9 mouse cellular contexts compared by ENCODE assay signal in the genomic region with DNA sequence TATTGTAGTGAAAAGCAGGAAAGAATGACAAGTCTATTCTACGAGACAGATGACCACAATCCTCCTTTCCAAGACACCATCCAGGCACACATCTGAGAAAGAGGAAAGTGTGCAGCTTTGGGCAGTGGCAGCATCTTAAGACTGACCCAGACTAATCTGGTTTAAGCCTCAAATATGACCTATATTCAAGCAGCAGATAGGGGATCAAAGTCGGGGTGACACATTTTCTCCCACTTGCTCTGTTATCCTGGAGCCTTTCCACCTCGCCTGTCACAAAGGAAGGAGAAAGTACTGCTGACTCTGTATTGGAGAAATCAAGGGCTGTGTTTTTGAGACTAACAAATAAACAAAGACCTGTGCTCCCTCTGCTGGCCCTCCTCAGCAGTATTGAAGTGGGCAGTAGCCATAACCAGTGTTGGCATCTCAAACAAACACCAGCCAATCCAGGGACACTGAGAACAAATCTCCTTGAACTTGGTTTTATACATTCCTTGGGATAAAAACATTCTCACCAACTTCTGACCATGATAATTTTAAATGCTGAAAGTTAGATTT. TPM values are rescaled to one million over a fixed set of nuclear protein-coding genes. Genes with fewer than 3 reads are reported as not detected.
DNase-seq lines count a peak whose midpoint lies in the region; ATAC-seq and TF ChIP-seq lines count a peak whose summit lies in the region.
"Had no signal": no experiment of that assay in that cellular context is flagged by ENCODE, and none has a peak within 500 bp of the region (broad histone marks: within the 10 kb centered on the region; RNA-seq: fewer than 3 reads in every experiment).

No protein-coding gene starts in this region.

- H3K4me1 ChIP-seq in midbrain, embryonic 10.5 days = peaks cover 59% of the 10 kb centered on the region
- peaks cover 38% of the 10 kb centered on the region for H3K4me1 ChIP-seq in midbrain, embryonic 16.5 days (ENCODE audit: control insufficient read depth, insufficient read depth, low read length)
- peaks cover 51% of the 10 kb centered on the region for H3K4me1 ChIP-seq in forebrain, embryonic 15.5 days
- no peaks in the 10 kb centered on the region for H3K4me1 ChIP-seq in stomach, postnatal 0 days (replicated peaks; ENCODE audit: control insufficient read depth, insufficient read depth)

- no peak for ATAC-seq in midbrain, embryonic 16.5 days
- ATAC-seq in forebrain, embryonic 15.5 days (replicated peaks) = peak; percentile 39; the same call in 1 of the 2 replicates
- no peak for ATAC-seq in stomach, postnatal 0 days (ENCODE audit: low FRiP score, low TSS enrichment)

- 61% methylated on average over 3 of the region's 3 CpGs for WGBS in midbrain, embryonic 10.5 days
- 40% methylated on average over 3 of the region's 3 CpGs for WGBS in midbrain, embryonic 16.5 days
- 29% methylated on average over 3 of the region's 3 CpGs for WGBS in forebrain, embryonic 15.5 days
- WGBS in stomach, postnatal 0 days = 66% methylated on average over 3 of the region's 3 CpGs

- no peak overlapping the region for H3K4me3 ChIP-seq in midbrain, embryonic 10.5 days
- no peak overlapping the region for H3K4me3 ChIP-seq in midbrain, embryonic 16.5 days (ENCODE audit: low read depth, low read length)
- no peak overlapping the region for H3K4me3 ChIP-seq in forebrain, embryonic 15.5 days
- no peak overlapping the region for H3K4me3 ChIP-seq in stomach, postnatal 0 days (ENCODE audit: low read depth, low read length)
- H3K4me3 ChIP-seq: limb, embryonic 12.5 days had no signal

- peaks cover 38% of the 10 kb centered on the region for H3K27me3 ChIP-seq in midbrain, embryonic 10.5 days (ENCODE audit: low read depth, poor library complexity, severe bottlenecking)
- no peaks in the 10 kb centered on the region for H3K27me3 ChIP-seq in midbrain, embryonic 16.5 days (ENCODE audit: control insufficient read depth, insufficient read depth, low read depth, low read length)
- no peaks in the 10 kb centered on the region for H3K27me3 ChIP-seq in forebrain, embryonic 15.5 days
- no peaks in the 10 kb centered on the region for H3K27me3 ChIP-seq in stomach, postnatal 0 days (ENCODE audit: control insufficient read depth, insufficient read depth, low read length)

- peak; percentile 30 to 33 for DNase-seq in heart, postnatal 10 days
- no peak for DNase-seq in heart, postnatal 25 days (ENCODE audit: low spot score)
- DNase-seq in midbrain, embryonic 10.5 days (ENCODE audit: low spot score) = peak; percentile 19
- no peak for DNase-seq in stomach, postnatal 0 days (ENCODE audit: low spot score)
- no peak for DNase-seq in spleen, postnatal 14 days (ENCODE audit: low spot score in 2 of 2)
- DNase-seq in thymus, postnatal 4 days = no peak

- TF ChIP-seq CTCF in stomach, postnatal 0 days (IDR thresholded peaks at IDR 0.05; ENCODE audit: low read depth) = peak; percentile 55

- H3K9ac ChIP-seq in midbrain, embryonic 16.5 days (ENCODE audit: low read depth, low read length) = no peak overlapping the region
- no peak overlapping the region for H3K9ac ChIP-seq in forebrain, embryonic 15.5 days (replicated peaks)
- H3K9ac ChIP-seq in stomach, postnatal 0 days (ENCODE audit: low read length) = no peak overlapping the region
- H3K9ac ChIP-seq: limb, embryonic 12.5 days had no signal

- H3K9me3 ChIP-seq in midbrain, embryonic 10.5 days (replicated peaks) = no peaks in the 10 kb centered on the region
- H3K9me3 ChIP-seq in midbrain, embryonic 16.5 days (replicated peaks; ENCODE audit: control insufficient read depth, low read length, poor library complexity, severe bottlenecking) = no peaks in the 10 kb centered on the region
- H3K9me3 ChIP-seq in forebrain, embryonic 15.5 days = no peaks in the 10 kb centered on the region
- no peaks in the 10 kb centered on the region for H3K9me3 ChIP-seq in stomach, postnatal 0 days (ENCODE audit: control insufficient read depth, low read length)
- H3K9me3 ChIP-seq: limb, embryonic 12.5 days had no signal

- TF ChIP-seq EP300 in stomach, postnatal 0 days (optimal IDR thresholded peaks at IDR 0.05) = no peak

- intact Hi-C loops in heart, postnatal 10 days (cut with DNase I) = loop anchor here (2.0 kb wide), 1 partner anchor 300 kb away; no protein-coding TSS in a partner anchor
- intact Hi-C loops in heart, postnatal 25 days (cut with DNase I) = loop anchor here (10.0 kb wide), 1 partner anchor 302 kb away; no protein-coding TSS in a partner anchor

- H3K36me3 ChIP-seq in midbrain, embryonic 10.5 days = no peaks in the 10 kb centered on the region
- H3K36me3 ChIP-seq in midbrain, embryonic 16.5 days (ENCODE audit: control insufficient read depth, insufficient read depth, low read length) = no peaks in the 10 kb centered on the region
- no peaks in the 10 kb centered on the region for H3K36me3 ChIP-seq in forebrain, embryonic 15.5 days
- H3K36me3 ChIP-seq in stomach, postnatal 0 days (ENCODE audit: control insufficient read depth, insufficient read depth, low read length) = no peaks in the 10 kb centered on the region
- H3K36me3 ChIP-seq: limb, embryonic 12.5 days had no signal

- H3K27ac ChIP-seq in midbrain, embryonic 10.5 days (replicated peaks) = peak overlapping the region; percentile 39; the same call in 1 of the 2 replicates
- H3K27ac ChIP-seq in midbrain, embryonic 16.5 days (ENCODE audit: low read length) = no peak overlapping the region; the same call in 1 of the 2 replicates
- peak overlapping the region; percentile 77 for H3K27ac ChIP-seq in forebrain, embryonic 15.5 days (replicated peaks)
- no peak overlapping the region for H3K27ac ChIP-seq in stomach, postnatal 0 days (replicated peaks)
- H3K27ac ChIP-seq: limb, embryonic 12.5 days had no signal

- H3K4me2 ChIP-seq in midbrain, embryonic 16.5 days (ENCODE audit: low read length) = no peak overlapping the region
- no peak overlapping the region for H3K4me2 ChIP-seq in forebrain, embryonic 15.5 days (replicated peaks)
- no peak overlapping the region for H3K4me2 ChIP-seq in stomach, postnatal 0 days (replicated peaks; ENCODE audit: low read depth)
- H3K4me2 ChIP-seq: limb, embryonic 12.5 days had no signal

RNA-seq across cellular contexts. Expression of gene Insm1, which starts 34.7 kb away (rescaled TPM):
- not detected for total RNA-seq in heart, postnatal 10 days (2021)
- total RNA-seq in heart, postnatal 25 days (2021) = not detected
- polyA plus RNA-seq in midbrain, embryonic 10.5 days (2016; fragmentation: Nextera tagmentation; extraction: Ambion mirVana) = 3.0 and 4.7 TPM in 2 replicates
- 2.7 TPM in 2 replicates for polyA plus RNA-seq in midbrain, embryonic 16.5 days (2015; fragmentation: Nextera tagmentation; extraction: Ambion mirVana)
- polyA plus RNA-seq in forebrain, embryonic 15.5 days (2015; fragmentation: Nextera tagmentation; extraction: Ambion mirVana) = 13.5 and 15.6 TPM in 2 replicates
- polyA plus RNA-seq in stomach, postnatal 0 days (2015; fragmentation: Nextera tagmentation; extraction: Ambion mirVana) = 0.29 and 0.44 TPM in 2 replicates
- polyA plus RNA-seq: limb, embryonic 12.5 days had no signal

Comparison
In these comparisons a context has a peak if more than half of its experiments do, and no peak if none do; other contexts are left out.
1. DNase-seq: peak in heart, postnatal 10 days (2 of 2) and midbrain, embryonic 10.5 days (single experiment); none in heart, postnatal 25 days (single experiment), stomach, postnatal 0 days (single experiment), spleen, postnatal 14 days (0 of 2) and thymus, postnatal 4 days (single experiment).
2. H3K27ac ChIP-seq: peak in midbrain, embryonic 10.5 days (single experiment) and forebrain, embryonic 15.5 days (single experiment); none in midbrain, embryonic 16.5 days (single experiment) and stomach, postnatal 0 days (single experiment).